Mouse (Mus musculus) urinary bladder, postnatal 4 days (tissue): ENCODE data around the gene Tuft1.
"Not testable (repeated sequence)": the region's sequence is repeated elsewhere in the genome, so short reads cannot be mapped to it uniquely, and the experiment has no call there.

ENCODE experiments used
- DNase-seq, 2 experiments: peaks; one replicate each; pipeline ENCODE4 v3.0.0; 2021 to 2022; ENCODE audit warnings: low spot score in 2 of 2

Tuft1 gene

GRCm38 (mm10) chr3:94658740-94659095 is at the start of gene Tuft1:
Gene Tuft1 (minus strand): TSS chr3:94658872.
- peak; percentile 78 to 79 for DNase-seq

- not testable (repeated sequence) for DNase-seq
Measured at GRCm38 (mm10) chr3:94703364-94703763, 44.7 kb upstream of the Tuft1 start.

DNA sequence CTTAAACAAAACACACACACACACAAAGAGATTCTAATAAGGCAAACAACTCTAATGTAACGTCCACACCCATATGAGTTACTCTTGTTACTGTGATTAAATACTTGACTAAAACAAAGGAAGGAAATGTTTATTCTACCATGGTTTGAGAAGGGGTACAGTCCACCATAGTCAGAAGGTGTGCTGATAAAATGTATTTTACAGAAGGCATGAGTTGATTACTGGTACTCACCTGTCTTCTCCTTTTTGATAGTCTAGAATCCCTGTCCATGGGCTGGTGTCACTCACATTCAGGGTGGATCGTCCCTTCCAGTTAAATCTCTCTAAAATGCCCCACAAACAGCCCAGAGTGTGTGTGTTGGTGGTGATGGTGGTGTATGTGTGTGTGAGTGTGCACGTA is 44.2 kb upstream of the Tuft1 start:
- no peak for DNase-seq

DNA sequence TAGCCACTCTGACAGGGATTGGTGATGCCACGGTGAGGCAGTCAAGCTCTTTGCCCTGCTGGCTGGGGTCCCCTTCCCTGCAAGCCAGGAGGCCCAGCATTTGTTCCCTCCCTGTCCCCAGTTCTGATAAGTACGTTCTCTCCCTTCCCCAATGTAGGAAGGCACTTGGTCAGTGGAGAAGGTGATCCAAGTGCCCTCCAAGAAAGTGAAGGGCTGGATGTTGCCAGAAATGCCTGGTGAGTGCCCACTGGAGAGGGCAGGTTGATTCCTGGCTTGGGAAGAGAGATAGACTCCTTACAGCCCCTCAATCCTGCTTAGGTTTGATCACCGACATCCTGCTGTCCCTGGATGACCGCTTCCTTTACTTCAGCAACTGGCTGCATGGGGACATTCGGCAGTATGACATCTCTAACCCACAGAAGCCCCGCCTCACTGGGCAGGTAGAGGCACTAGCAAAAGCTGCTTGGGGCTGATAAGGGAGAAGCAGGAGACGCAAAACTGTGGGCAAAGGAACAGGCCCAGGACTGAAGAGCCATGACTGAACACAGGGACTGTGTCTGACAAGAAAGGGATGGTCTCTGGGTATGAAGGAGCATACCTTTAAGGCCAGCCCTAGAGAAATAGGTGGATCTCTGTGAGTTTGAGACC is 43.6 kb upstream of the Tuft1 start:
- DNase-seq: not testable (repeated sequence)

GRCm38 (mm10) chr3:94696257-94696656 is 37.6 kb upstream of the Tuft1 start:
- DNase-seq: not testable (repeated sequence)

DNA sequence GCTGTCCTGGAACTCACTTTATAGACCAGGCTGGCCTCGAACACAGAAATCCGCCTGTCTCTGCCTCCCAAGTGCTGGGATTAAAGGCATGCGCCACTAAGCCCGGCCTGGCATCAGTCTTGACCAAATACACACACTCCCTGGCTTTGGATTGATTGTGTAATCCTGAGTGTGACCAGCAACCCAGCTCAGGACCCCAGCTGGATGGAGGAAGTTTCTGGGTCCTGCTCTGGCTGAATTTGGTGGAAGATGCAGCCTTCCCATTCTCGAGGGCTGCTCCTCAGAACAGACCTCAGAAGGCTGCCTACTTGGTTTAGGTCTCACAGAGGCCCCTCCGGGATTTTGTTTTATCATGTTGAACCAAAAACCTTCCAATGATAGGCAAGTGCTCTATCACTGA is 36.9 kb upstream of the Tuft1 start:
- DNase-seq: not testable (repeated sequence)

- DNase-seq: not testable (repeated sequence)
Measured at GRCm38 (mm10) chr3:94693874-94694273, 35.2 kb upstream of the Tuft1 start.

GRCm38 (mm10) chr3:94693329-94693825 is 34.7 kb upstream of the Tuft1 start, which contains the start of gene Selenbp2:
Gene Selenbp2 (plus strand): TSS chr3:94693556.
- DNase-seq: no peak

DNA sequence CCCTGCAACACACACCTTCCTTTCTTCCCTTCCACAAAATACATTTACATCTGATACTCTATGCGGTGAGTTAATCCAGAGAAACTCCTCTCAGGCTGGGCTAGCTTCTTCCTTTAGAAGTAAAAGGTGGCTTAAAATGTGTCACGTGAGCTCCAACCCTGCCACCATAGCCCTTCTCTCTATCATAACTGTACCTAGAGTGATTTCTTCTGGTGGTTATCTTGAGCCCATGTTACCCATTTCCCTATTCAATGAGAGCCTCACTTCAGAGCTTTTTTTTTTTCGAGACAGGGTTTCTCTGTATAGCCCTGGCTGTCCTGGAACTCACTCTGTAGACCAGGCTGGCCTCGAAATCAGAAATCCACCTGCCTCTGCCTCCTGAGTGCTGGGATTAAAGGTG is 33.0 kb upstream of the Tuft1 start:
- not testable (repeated sequence) for DNase-seq

GRCm38 (mm10) chr3:94690616-94691247 is 32.1 kb upstream of the Tuft1 start:
- no peak for DNase-seq

GRCm38 (mm10) chr3:94690162-94690561 is 31.5 kb upstream of the Tuft1 start:
- not testable (repeated sequence) for DNase-seq

DNA sequence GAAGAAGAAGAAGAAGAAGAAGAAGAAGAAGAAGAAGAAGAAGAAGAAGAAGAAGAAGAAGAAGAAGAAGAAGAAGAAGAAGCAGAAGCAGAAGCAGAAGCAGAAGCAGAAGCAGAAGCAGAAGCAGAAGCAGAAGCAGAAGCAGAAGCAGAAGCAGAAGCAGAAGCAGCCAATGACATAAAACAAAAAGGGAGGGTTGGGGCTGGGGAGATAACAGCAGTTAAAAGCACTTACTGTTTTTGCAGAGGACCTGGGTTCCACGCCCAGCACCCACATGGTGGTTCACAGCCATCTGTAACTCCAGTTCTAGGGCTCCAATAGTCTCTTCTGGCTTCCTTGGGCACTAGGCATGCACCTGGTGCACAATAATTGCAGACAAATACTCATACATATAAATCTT is 30.5 kb upstream of the Tuft1 start:
- not testable (repeated sequence) for DNase-seq

DNA sequence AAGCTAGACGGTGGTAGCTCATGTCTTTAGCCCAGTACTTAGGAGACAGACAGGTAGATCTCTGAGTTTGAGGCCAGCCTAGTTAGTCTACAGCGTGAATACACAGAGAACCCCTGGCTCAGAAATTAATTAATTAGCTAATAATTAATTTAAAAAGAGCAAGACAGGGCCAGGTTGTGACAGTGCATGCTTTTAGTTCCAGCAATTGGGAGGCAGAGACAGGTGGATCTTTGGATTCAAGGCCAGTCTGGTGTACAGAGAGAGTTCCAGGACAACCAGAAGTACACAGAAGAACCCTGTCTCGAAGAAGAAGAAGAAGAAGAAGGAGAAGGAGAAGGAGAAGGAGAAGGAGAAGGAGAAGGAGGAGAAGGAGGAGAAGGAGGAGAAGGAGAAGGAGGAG is 30.0 kb upstream of the Tuft1 start:
- not testable (repeated sequence) for DNase-seq

- not testable (repeated sequence) for DNase-seq
Measured at GRCm38 (mm10) chr3:94685989-94686772, 27.5 kb upstream of the Tuft1 start.

GRCm38 (mm10) chr3:94683646-94684045 is 25.0 kb upstream of the Tuft1 start:
- DNase-seq: no peak

GRCm38 (mm10) chr3:94680783-94681182 is 22.1 kb upstream of the Tuft1 start:
- no peak for DNase-seq

DNA sequence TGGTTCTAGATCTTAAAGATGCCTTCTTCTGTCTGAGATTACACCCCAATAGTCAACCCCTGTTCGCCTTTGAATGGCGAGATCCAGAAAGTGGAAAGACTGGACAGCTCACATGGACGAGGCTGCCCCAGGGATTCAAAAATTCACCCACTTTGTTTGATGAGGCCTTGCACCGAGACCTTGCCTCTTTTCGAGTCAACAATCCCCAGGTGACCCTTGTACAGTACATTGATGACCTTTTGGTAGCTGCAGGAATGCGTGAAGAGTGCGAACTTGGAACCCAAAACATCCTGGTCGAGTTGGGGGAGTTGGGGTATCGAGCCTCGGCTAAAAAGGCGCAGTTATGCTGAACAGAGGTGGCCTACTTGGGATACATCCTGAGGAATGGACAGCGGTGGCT is 21.4 kb upstream of the Tuft1 start:
- not testable (repeated sequence) for DNase-seq

GRCm38 (mm10) chr3:94679351-94679841 is 20.7 kb upstream of the Tuft1 start:
- no peak for DNase-seq

DNA sequence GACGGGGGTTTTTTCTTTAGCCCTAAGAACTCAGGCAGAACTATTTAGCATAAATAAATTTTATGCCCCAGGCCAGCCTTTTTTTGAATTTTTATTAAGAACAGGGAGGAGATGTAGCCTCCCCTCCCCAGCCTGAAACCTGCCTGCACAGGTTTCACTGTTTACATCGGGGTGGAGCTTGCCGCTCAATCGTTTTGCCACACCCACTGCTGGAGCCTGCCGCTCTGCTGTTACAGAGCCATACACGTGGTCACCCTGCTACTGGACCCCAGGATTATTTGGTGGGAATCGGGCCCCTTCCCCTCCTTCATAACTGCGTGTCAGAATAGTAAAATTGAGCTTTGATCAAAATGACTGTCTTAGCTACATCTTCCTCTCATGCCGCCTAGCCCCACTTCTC is 16.4 kb upstream of the Tuft1 start:
- DNase-seq: not testable (repeated sequence)

GRCm38 (mm10) chr3:94665896-94666295 is 7.2 kb upstream of the Tuft1 start:
- not testable (repeated sequence) for DNase-seq

DNA sequence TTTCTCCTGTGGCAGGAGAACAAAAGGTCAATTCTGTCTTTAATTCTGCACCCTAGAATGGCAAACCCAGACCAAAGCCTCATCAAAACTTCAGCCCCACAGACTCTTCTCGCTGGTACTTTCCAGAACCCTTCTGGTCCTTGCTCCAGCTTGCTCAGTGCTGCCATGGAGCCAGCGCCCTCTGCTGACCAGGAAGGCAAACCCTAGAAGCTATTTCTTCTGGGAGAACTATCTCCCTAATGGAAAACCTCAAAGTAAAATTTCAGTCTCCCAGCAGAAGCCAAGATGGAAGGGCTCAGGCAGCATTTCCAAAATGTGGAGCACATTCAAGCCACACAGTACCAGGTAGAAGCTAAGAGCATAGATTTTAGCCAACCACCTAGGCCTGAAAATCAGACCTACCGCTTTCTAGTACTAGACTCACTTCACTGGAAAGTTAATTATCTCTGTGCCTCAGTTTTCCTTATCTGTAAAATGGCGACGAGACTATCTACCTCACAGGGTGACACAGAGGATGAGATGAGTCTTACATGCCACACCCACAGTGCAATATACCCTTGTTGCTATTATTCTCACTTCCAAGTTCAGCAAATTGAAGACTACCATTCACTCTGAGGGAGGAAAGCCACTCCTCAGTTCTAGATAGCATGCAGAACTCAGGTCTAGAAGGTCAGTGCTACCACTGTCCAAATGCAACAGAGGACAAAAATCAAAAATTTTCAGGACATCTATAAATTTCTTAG is 6.6 kb upstream of the Tuft1 start:
- DNase-seq: not testable (repeated sequence)

- not testable (repeated sequence) for DNase-seq
Measured at GRCm38 (mm10) chr3:94660841-94661240, 2.2 kb upstream of the Tuft1 start.
